Mouse (Mus musculus): ENCODE results near the gene Csf3. TPM values are rescaled to one million over a fixed set of nuclear protein-coding genes. Genes with fewer than 3 reads are reported as not detected.

The Csf3 gene
- polyA plus RNA-seq, 1 experiment: not detected

- Histone ChIP-seq H3K79me2 (ENCODE audit: control insufficient read depth, insufficient read depth) (peaks cover 28% of the 10 kb centered on the region), H3K27me3 (ENCODE audit: control insufficient read depth, insufficient read depth, insufficient read length) (no peaks in the 10 kb centered on the region), H3K4me2 (ENCODE audit: low read depth) (no peak overlapping the region), H3K4me3 (no peak overlapping the region), H3ac (ENCODE audit: control insufficient read depth, insufficient read length) (no peak overlapping the region), H3K36me3 (ENCODE audit: control insufficient read depth, insufficient read depth) (peaks cover 56% of the 10 kb centered on the region)
- TF ChIP-seq USF1 (IDR thresholded peaks at IDR 0.05; ENCODE audit: low read depth) (no peak), MYOG (IDR thresholded peaks at IDR 0.05; ENCODE audit: control insufficient read depth in 1 of 3, insufficient read depth in 1 of 3, insufficient read length in 2 of 3, low read depth in 2 of 3) (no peak), MAX (IDR thresholded peaks at IDR 0.05; ENCODE audit: low read depth) (no peak), TCF3 (IDR thresholded peaks at IDR 0.05; ENCODE audit: insufficient read length, low read depth) (no peak), MYOD1 (IDR thresholded peaks at IDR 0.05; ENCODE audit: control insufficient read depth in 1 of 3, insufficient read length in 2 of 3, low read depth in 2 of 3) (no peak), POLR2A (IDR thresholded peaks at IDR 0.05; ENCODE audit: insufficient read length, low read depth) (no peak), REST (IDR thresholded peaks at IDR 0.05; ENCODE audit: insufficient read depth, insufficient read length) (no peak), E2F4 (IDR thresholded peaks at IDR 0.05; ENCODE audit: insufficient read depth) (no peak)
Measured at GRCm38 (mm10) chr11:98686976-98687375, 14.1 kb upstream of the Csf3 start.

GRCm38 (mm10) chr11:98688009-98688408 lies 13.1 kb upstream of the Csf3 start:
- Histone ChIP-seq H3K79me2 (ENCODE audit: control insufficient read depth, insufficient read depth) (peaks cover 22% of the 10 kb centered on the region), H3K4me3 (no peak overlapping the region), H3K27me3 (ENCODE audit: control insufficient read depth, insufficient read depth, insufficient read length) (no peaks in the 10 kb centered on the region), H3K36me3 (ENCODE audit: control insufficient read depth, insufficient read depth) (peaks cover 56% of the 10 kb centered on the region), H3K4me2 (ENCODE audit: low read depth) (no peak overlapping the region), H3ac (ENCODE audit: control insufficient read depth, insufficient read length) (no peak overlapping the region)
- TF ChIP-seq SRF (IDR thresholded peaks at IDR 0.05; ENCODE audit: control insufficient read depth, insufficient read length, low read depth): no peak
- no peak for TF ChIP-seq CEBPB (IDR thresholded peaks at IDR 0.05; ENCODE audit: insufficient read depth, poor library complexity, severe bottlenecking)
- TF ChIP-seq MAX (IDR thresholded peaks at IDR 0.05; ENCODE audit: low read depth): no peak
- TF ChIP-seq MYOD1 (IDR thresholded peaks at IDR 0.05; ENCODE audit: control insufficient read depth in 1 of 3, insufficient read length in 2 of 3, low read depth in 2 of 3): no peak
- no peak for TF ChIP-seq TCF12 (IDR thresholded peaks at IDR 0.05; ENCODE audit: insufficient read depth, poor library complexity, severe bottlenecking)
- TF ChIP-seq E2F4 (IDR thresholded peaks at IDR 0.05; ENCODE audit: insufficient read depth): no peak
- TF ChIP-seq POLR2AphosphoS2 (IDR thresholded peaks at IDR 0.05; ENCODE audit: insufficient read length, low read depth): no peak
- TF ChIP-seq MYOG (IDR thresholded peaks at IDR 0.05; ENCODE audit: control insufficient read depth in 1 of 3, insufficient read depth in 1 of 3, insufficient read length in 2 of 3, low read depth in 2 of 3): no peak
- no peak for TF ChIP-seq TCF3 (IDR thresholded peaks at IDR 0.05; ENCODE audit: insufficient read length, low read depth)
- TF ChIP-seq POLR2A (IDR thresholded peaks at IDR 0.05; ENCODE audit: insufficient read length, low read depth): no peak

- no peak overlapping the region for H3ac ChIP-seq (ENCODE audit: control insufficient read depth, insufficient read length)
- no peak overlapping the region for H3K4me2 ChIP-seq (ENCODE audit: low read depth)
- no peak overlapping the region for H3K4me3 ChIP-seq
- H3K79me2 ChIP-seq (ENCODE audit: control insufficient read depth, insufficient read depth): no peaks in the 10 kb centered on the region
- no peaks in the 10 kb centered on the region for H3K27me3 ChIP-seq (ENCODE audit: control insufficient read depth, insufficient read depth, insufficient read length)
- TF ChIP-seq E2F4 (IDR thresholded peaks at IDR 0.05; ENCODE audit: insufficient read depth) (no peak), REST (IDR thresholded peaks at IDR 0.05; ENCODE audit: insufficient read depth, insufficient read length) (no peak), MAX (IDR thresholded peaks at IDR 0.05; ENCODE audit: low read depth) (no peak)
- peaks cover 45% of the 10 kb centered on the region for H3K36me3 ChIP-seq (ENCODE audit: control insufficient read depth, insufficient read depth)
Measured at GRCm38 (mm10) chr11:98693201-98693600, 7.9 kb upstream of the Csf3 start.

GRCm38 (mm10) chr11:98693746-98694145 lies 7.3 kb upstream of the Csf3 start:
- H3K4me3 ChIP-seq: no peak overlapping the region

GRCm38 (mm10) chr11:98694301-98694700 lies 6.8 kb upstream of the Csf3 start:
- peaks cover 42% of the 10 kb centered on the region for H3K36me3 ChIP-seq (ENCODE audit: control insufficient read depth, insufficient read depth)
- no peak overlapping the region for H3ac ChIP-seq (ENCODE audit: control insufficient read depth, insufficient read length)
- TF ChIP-seq SRF (IDR thresholded peaks at IDR 0.05; ENCODE audit: control insufficient read depth, insufficient read length, low read depth) (no peak), TCF12 (IDR thresholded peaks at IDR 0.05; ENCODE audit: insufficient read depth, poor library complexity, severe bottlenecking) (no peak), TCF3 (IDR thresholded peaks at IDR 0.05; ENCODE audit: insufficient read length, low read depth) (no peak), MYOD1 (IDR thresholded peaks at IDR 0.05; ENCODE audit: control insufficient read depth in 1 of 3, insufficient read length in 2 of 3, low read depth in 2 of 3) (no peak), CEBPB (IDR thresholded peaks at IDR 0.05; ENCODE audit: insufficient read depth, poor library complexity, severe bottlenecking) (no peak), E2F4 (IDR thresholded peaks at IDR 0.05; ENCODE audit: insufficient read depth) (no peak), POLR2A (IDR thresholded peaks at IDR 0.05; ENCODE audit: insufficient read length, low read depth) (no peak), USF1 (IDR thresholded peaks at IDR 0.05; ENCODE audit: low read depth) (no peak), REST (IDR thresholded peaks at IDR 0.05; ENCODE audit: insufficient read depth, insufficient read length) (no peak), MAX (IDR thresholded peaks at IDR 0.05; ENCODE audit: low read depth) (no peak), POLR2AphosphoS2 (IDR thresholded peaks at IDR 0.05; ENCODE audit: insufficient read length, low read depth) (no peak), MYOG (IDR thresholded peaks at IDR 0.05; ENCODE audit: control insufficient read depth in 1 of 3, insufficient read depth in 1 of 3, insufficient read length in 2 of 3, low read depth in 2 of 3) (no peak)
- H3K4me3 ChIP-seq: no peak overlapping the region
- no peaks in the 10 kb centered on the region for H3K79me2 ChIP-seq (ENCODE audit: control insufficient read depth, insufficient read depth)
- no peak overlapping the region for H3K4me2 ChIP-seq (ENCODE audit: low read depth)
- no peaks in the 10 kb centered on the region for H3K27me3 ChIP-seq (ENCODE audit: control insufficient read depth, insufficient read depth, insufficient read length)

More at GRCm38 (mm10) chr11:98693746-98694145, 7.3 kb upstream of the Csf3 start:
- Histone ChIP-seq H3ac (ENCODE audit: control insufficient read depth, insufficient read length) (no peak overlapping the region), H3K79me2 (ENCODE audit: control insufficient read depth, insufficient read depth) (no peaks in the 10 kb centered on the region), H3K36me3 (ENCODE audit: control insufficient read depth, insufficient read depth) (peaks cover 45% of the 10 kb centered on the region), H3K27me3 (ENCODE audit: control insufficient read depth, insufficient read depth, insufficient read length) (no peaks in the 10 kb centered on the region), H3K4me2 (ENCODE audit: low read depth) (no peak overlapping the region)
- no peak for TF ChIP-seq MYOD1 (IDR thresholded peaks at IDR 0.05; ENCODE audit: control insufficient read depth in 1 of 3, insufficient read length in 2 of 3, low read depth in 2 of 3)
- TF ChIP-seq TCF12 (IDR thresholded peaks at IDR 0.05; ENCODE audit: insufficient read depth, poor library complexity, severe bottlenecking): no peak
- no peak for TF ChIP-seq CEBPB (IDR thresholded peaks at IDR 0.05; ENCODE audit: insufficient read depth, poor library complexity, severe bottlenecking)
- TF ChIP-seq POLR2AphosphoS2 (IDR thresholded peaks at IDR 0.05; ENCODE audit: insufficient read length, low read depth): no peak
- no peak for TF ChIP-seq MYOG (IDR thresholded peaks at IDR 0.05; ENCODE audit: control insufficient read depth in 1 of 3, insufficient read depth in 1 of 3, insufficient read length in 2 of 3, low read depth in 2 of 3)
- TF ChIP-seq POLR2A (IDR thresholded peaks at IDR 0.05; ENCODE audit: insufficient read length, low read depth): no peak
- no peak for TF ChIP-seq MAX (IDR thresholded peaks at IDR 0.05; ENCODE audit: low read depth)
- TF ChIP-seq REST (IDR thresholded peaks at IDR 0.05; ENCODE audit: insufficient read depth, insufficient read length): no peak
- TF ChIP-seq SRF (IDR thresholded peaks at IDR 0.05; ENCODE audit: control insufficient read depth, insufficient read length, low read depth): no peak
- TF ChIP-seq TCF3 (IDR thresholded peaks at IDR 0.05; ENCODE audit: insufficient read length, low read depth): no peak
- no peak for TF ChIP-seq USF1 (IDR thresholded peaks at IDR 0.05; ENCODE audit: low read depth)
- TF ChIP-seq E2F4 (IDR thresholded peaks at IDR 0.05; ENCODE audit: insufficient read depth): no peak
